Comparison of ENCODE assay signal across 19 mouse cellular contexts in the genomic region with DNA sequence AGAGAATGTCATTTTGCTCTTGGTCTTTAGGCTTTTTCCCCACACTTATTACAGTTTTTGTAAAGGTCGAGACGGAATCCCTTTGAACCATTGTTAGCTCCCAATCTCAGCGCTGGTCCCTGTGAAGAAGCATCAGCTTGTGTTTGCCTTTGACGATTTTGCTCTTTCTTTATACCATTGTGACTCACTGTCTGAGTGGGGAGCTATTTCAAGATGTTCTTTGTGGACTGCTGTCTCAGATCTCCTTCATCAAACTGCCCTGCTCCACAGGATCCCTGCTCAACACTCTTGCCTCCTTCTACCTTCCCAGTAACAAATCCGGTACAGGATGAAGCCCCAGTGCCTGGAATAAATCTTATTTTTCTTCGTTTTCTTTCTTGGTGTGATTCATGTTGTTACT.
"Had no signal": no experiment of that assay in that cellular context is flagged by ENCODE, and none has a peak within 500 bp of the region (broad histone marks: within the 10 kb centered on the region; RNA-seq: fewer than 3 reads in every experiment).

No protein-coding gene starts in this region.

- H3K4me1 ChIP-seq: intestine, embryonic 15.5 days; limb, embryonic 13.5 days; liver, embryonic 12.5 days; liver, embryonic 15.5 days; lung, embryonic 15.5 days; stomach, embryonic 15.5 days had no signal

- H3K27ac ChIP-seq: intestine, embryonic 15.5 days; limb, embryonic 10.5 days; limb, embryonic 13.5 days; liver, embryonic 12.5 days; liver, embryonic 15.5 days; lung, embryonic 15.5 days; stomach, embryonic 15.5 days had no signal

- H3K9me3 ChIP-seq: intestine, embryonic 15.5 days; limb, embryonic 10.5 days; limb, embryonic 13.5 days; liver, embryonic 12.5 days; liver, embryonic 15.5 days; lung, embryonic 15.5 days; stomach, embryonic 15.5 days had no signal

- H3K4me2 ChIP-seq: intestine, embryonic 15.5 days; limb, embryonic 13.5 days; liver, embryonic 12.5 days; liver, embryonic 15.5 days; lung, embryonic 15.5 days; stomach, embryonic 15.5 days had no signal

- H3K9ac ChIP-seq: intestine, embryonic 15.5 days; limb, embryonic 13.5 days; liver, embryonic 12.5 days; liver, embryonic 15.5 days; lung, embryonic 15.5 days; stomach, embryonic 15.5 days had no signal

- H3K4me3 ChIP-seq: intestine, embryonic 15.5 days; limb, embryonic 10.5 days; limb, embryonic 13.5 days; liver, embryonic 12.5 days; liver, embryonic 15.5 days; lung, embryonic 15.5 days; stomach, embryonic 15.5 days had no signal

- ATAC-seq: intestine, embryonic 15.5 days; liver, embryonic 12.5 days had no signal

- H3K27me3 ChIP-seq: intestine, embryonic 15.5 days; limb, embryonic 13.5 days; liver, embryonic 12.5 days; liver, embryonic 15.5 days; lung, embryonic 15.5 days; stomach, embryonic 15.5 days had no signal

- DNase-seq: kidney, adult 18-20 months; kidney, adult 9 months; kidney, postnatal 14 days; kidney, postnatal 4 days; liver; lung, adult 18-20 months; lung, postnatal 10 days; lung, postnatal 36 days; right cerebral cortex, postnatal 25 days; spleen, adult 18-20 months; thymus, adult 18-20 months; thymus, postnatal 36 days had no signal

- H3K36me3 ChIP-seq: intestine, embryonic 15.5 days; limb, embryonic 10.5 days; limb, embryonic 13.5 days; liver, embryonic 12.5 days; liver, embryonic 15.5 days; lung, embryonic 15.5 days; stomach, embryonic 15.5 days had no signal
